Mouse (Mus musculus): ENCODE results near the gene Ttc39a. TPM values are rescaled to one million over a fixed set of nuclear protein-coding genes. Genes with fewer than 3 reads are reported as not detected.

Gene Ttc39a
- total and polyA plus RNA-seq, 2 experiments from 2014 or later, result 3.4 to 4.2 TPM

GRCm38 (mm10) chr4:109444951-109445350 is 38.5 kb downstream of the Ttc39a start:
- Histone ChIP-seq H3K9me3 (replicated peaks; ENCODE audit: control insufficient read depth, low read length) (no peaks in the 10 kb centered on the region), H3K27me3 (ENCODE audit: control insufficient read depth, insufficient read depth, low read length) (no peaks in the 10 kb centered on the region), H3K9ac (replicated peaks; ENCODE audit: low read depth, low read length) (no peak overlapping the region), H3K36me3 (replicated peaks; ENCODE audit: control insufficient read depth, insufficient read depth, low read length) (peaks cover 3% of the 10 kb centered on the region; the same call in 1 of the 2 replicates), H3K4me1 (ENCODE audit: control insufficient read depth, insufficient read depth) (peaks cover 49% of the 10 kb centered on the region), H3K4me3 (ENCODE audit: low read depth, low read length) (no peak overlapping the region), H3K4me2 (ENCODE audit: low read depth, low read length) (no peak overlapping the region), H3K27ac (ENCODE audit: low read depth) (peak overlapping the region; percentile 5; the same call in 1 of the 2 replicates)
- no peak for ATAC-seq (ENCODE audit: insufficient read depth, low read depth)
- no peak for TF ChIP-seq EP300 (IDR thresholded peaks at IDR 0.05; ENCODE audit: low read depth)
- TF ChIP-seq CTCF (IDR thresholded peaks at IDR 0.05; ENCODE audit: low read depth), result no peak
- DNase-seq (ENCODE audit: low spot score), result no peak
- 36% methylated on average over 2 of the region's 2 CpGs for WGBS

- WGBS, result 23% methylated on average over 2 of the region's 2 CpGs
- TF ChIP-seq CTCF (IDR thresholded peaks at IDR 0.05; ENCODE audit: low read depth), result no peak
- TF ChIP-seq EP300 (IDR thresholded peaks at IDR 0.05; ENCODE audit: low read depth), result no peak
- Histone ChIP-seq H3K4me1 (ENCODE audit: control insufficient read depth, insufficient read depth) (peaks cover 49% of the 10 kb centered on the region), H3K27ac (ENCODE audit: low read depth) (peak overlapping the region; percentile 5; the same call in 1 of the 2 replicates), H3K9me3 (replicated peaks; ENCODE audit: control insufficient read depth, low read length) (no peaks in the 10 kb centered on the region), H3K4me3 (ENCODE audit: low read depth, low read length) (no peak overlapping the region), H3K4me2 (ENCODE audit: low read depth, low read length) (no peak overlapping the region), H3K36me3 (replicated peaks; ENCODE audit: control insufficient read depth, insufficient read depth, low read length) (peaks cover 4% of the 10 kb centered on the region; the same call in 1 of the 2 replicates), H3K27me3 (ENCODE audit: control insufficient read depth, insufficient read depth, low read length) (no peaks in the 10 kb centered on the region), H3K9ac (replicated peaks; ENCODE audit: low read depth, low read length) (no peak overlapping the region)
- peak; percentile 31 for DNase-seq (ENCODE audit: low spot score)
- peak; percentile 50 for ATAC-seq (ENCODE audit: insufficient read depth, low read depth)
Measured at GRCm38 (mm10) chr4:109445397-109445796, 39.0 kb downstream of the Ttc39a start.

GRCm38 (mm10) chr4:109445956-109446355 is 39.5 kb downstream of the Ttc39a start:
- H3K4me3 ChIP-seq (ENCODE audit: low read depth, low read length), result no peak overlapping the region
- H3K27me3 ChIP-seq (ENCODE audit: control insufficient read depth, insufficient read depth, low read length), result no peaks in the 10 kb centered on the region
- no peaks in the 10 kb centered on the region for H3K9me3 ChIP-seq (replicated peaks; ENCODE audit: control insufficient read depth, low read length)
- H3K4me2 ChIP-seq (ENCODE audit: low read depth, low read length), result no peak overlapping the region
- ATAC-seq (ENCODE audit: insufficient read depth, low read depth) (no peak), DNase-seq (ENCODE audit: low spot score) (no peak)
- WGBS, result 21% methylated on average over 1 of the region's 1 CpGs
- TF ChIP-seq CTCF (IDR thresholded peaks at IDR 0.05; ENCODE audit: low read depth) (no peak), EP300 (IDR thresholded peaks at IDR 0.05; ENCODE audit: low read depth) (no peak)
- peak overlapping the region; percentile 5; the same call in 1 of the 2 replicates for H3K27ac ChIP-seq (ENCODE audit: low read depth)
- H3K9ac ChIP-seq (replicated peaks; ENCODE audit: low read depth, low read length), result no peak overlapping the region
- H3K36me3 ChIP-seq (replicated peaks; ENCODE audit: control insufficient read depth, insufficient read depth, low read length), result peaks cover 4% of the 10 kb centered on the region; the same call in 1 of the 2 replicates
- H3K4me1 ChIP-seq (ENCODE audit: control insufficient read depth, insufficient read depth), result peaks cover 49% of the 10 kb centered on the region

GRCm38 (mm10) chr4:109448531-109448930 is 42.1 kb downstream of the Ttc39a start:
- no peak for DNase-seq (ENCODE audit: low spot score)
- Histone ChIP-seq H3K9me3 (replicated peaks; ENCODE audit: control insufficient read depth, low read length) (no peaks in the 10 kb centered on the region), H3K4me1 (ENCODE audit: control insufficient read depth, insufficient read depth) (peaks cover 37% of the 10 kb centered on the region), H3K27me3 (ENCODE audit: control insufficient read depth, insufficient read depth, low read length) (no peaks in the 10 kb centered on the region), H3K27ac (ENCODE audit: low read depth) (peak overlapping the region; percentile 1; the same call in 1 of the 2 replicates), H3K4me2 (ENCODE audit: low read depth, low read length) (no peak overlapping the region), H3K9ac (replicated peaks; ENCODE audit: low read depth, low read length) (no peak overlapping the region), H3K36me3 (replicated peaks; ENCODE audit: control insufficient read depth, insufficient read depth, low read length) (peaks cover 6% of the 10 kb centered on the region; the same call in 1 of the 2 replicates), H3K4me3 (ENCODE audit: low read depth, low read length) (no peak overlapping the region)
- TF ChIP-seq EP300 (IDR thresholded peaks at IDR 0.05; ENCODE audit: low read depth) (no peak), CTCF (IDR thresholded peaks at IDR 0.05; ENCODE audit: low read depth) (no peak)
- WGBS, result 89% methylated on average over 2 of the region's 2 CpGs
- ATAC-seq (ENCODE audit: insufficient read depth, low read depth), result peak; percentile 36; the same call in 1 of the 2 replicates

DNA sequence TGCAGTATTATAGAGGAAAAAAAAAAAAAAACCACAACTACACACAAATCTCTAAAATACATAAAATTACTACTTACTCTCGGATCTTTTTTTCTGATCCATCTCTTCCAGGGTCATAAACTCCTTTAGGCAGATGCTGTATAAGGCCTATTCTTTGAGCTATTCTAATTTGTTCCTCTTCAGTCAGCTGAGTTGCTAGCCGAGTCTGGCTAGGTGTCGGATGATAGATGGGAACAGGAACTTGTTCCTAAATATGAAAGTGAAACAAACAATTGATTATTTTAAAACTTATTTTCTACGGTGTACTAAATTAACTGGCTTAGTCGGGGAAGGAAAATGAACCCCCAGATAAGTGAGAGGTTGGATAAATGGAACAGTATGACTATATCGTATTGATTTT is 50.4 kb downstream of the Ttc39a start:
- Histone ChIP-seq H3K4me1 (ENCODE audit: control insufficient read depth, insufficient read depth) (0 out of 2 replicates have a peak, but pooled peaks cover 6% of the 10 kb centered on the region), H3K27ac (ENCODE audit: low read depth) (no peak overlapping the region), H3K4me2 (ENCODE audit: low read depth, low read length) (no peak overlapping the region), H3K9ac (replicated peaks; ENCODE audit: low read depth, low read length) (no peak overlapping the region), H3K27me3 (ENCODE audit: control insufficient read depth, insufficient read depth, low read length) (no peaks in the 10 kb centered on the region), H3K9me3 (replicated peaks; ENCODE audit: control insufficient read depth, low read length) (no peaks in the 10 kb centered on the region), H3K4me3 (ENCODE audit: low read depth, low read length) (no peak overlapping the region), H3K36me3 (replicated peaks; ENCODE audit: control insufficient read depth, insufficient read depth, low read length) (peaks cover 11% of the 10 kb centered on the region)
- DNase-seq (ENCODE audit: low spot score) (no peak), ATAC-seq (ENCODE audit: insufficient read depth, low read depth) (no peak)
- 87% methylated on average over 6 of the region's 6 CpGs for WGBS
- TF ChIP-seq CTCF (IDR thresholded peaks at IDR 0.05; ENCODE audit: low read depth) (no peak), EP300 (IDR thresholded peaks at IDR 0.05; ENCODE audit: low read depth) (no peak)

Data from heart, postnatal 0 days (tissue).